Mouse (Mus musculus) heart, postnatal 0 days (tissue): ENCODE results near the gene Fis1.

Experiments used
- CTCF ChIP-seq: IDR thresholded peaks from 2 replicates; pipeline ENCODE4 v1.5.1; 2016; ENCODE audit warnings: antibody characterized with exemption, control low read depth, low read depth
- EP300 ChIP-seq: IDR thresholded peaks from 2 replicates; pipeline ENCODE4 v1.6.1; 2016; ENCODE audit warnings: antibody characterized with exemption, low read depth

- no peak for TF ChIP-seq CTCF
- no peak for TF ChIP-seq EP300
These were observed 2.5 kb downstream of the Fis1 start for GRCm38 (mm10) chr5:136955622-136956021.
